Mouse (Mus musculus): Measurements from ENCODE around the gene Dock3.
"Not testable (repeated sequence)": the region's sequence is repeated elsewhere in the genome, so short reads cannot be mapped to it uniquely, and the experiment has no call there.

The Dock3 gene

DNA sequence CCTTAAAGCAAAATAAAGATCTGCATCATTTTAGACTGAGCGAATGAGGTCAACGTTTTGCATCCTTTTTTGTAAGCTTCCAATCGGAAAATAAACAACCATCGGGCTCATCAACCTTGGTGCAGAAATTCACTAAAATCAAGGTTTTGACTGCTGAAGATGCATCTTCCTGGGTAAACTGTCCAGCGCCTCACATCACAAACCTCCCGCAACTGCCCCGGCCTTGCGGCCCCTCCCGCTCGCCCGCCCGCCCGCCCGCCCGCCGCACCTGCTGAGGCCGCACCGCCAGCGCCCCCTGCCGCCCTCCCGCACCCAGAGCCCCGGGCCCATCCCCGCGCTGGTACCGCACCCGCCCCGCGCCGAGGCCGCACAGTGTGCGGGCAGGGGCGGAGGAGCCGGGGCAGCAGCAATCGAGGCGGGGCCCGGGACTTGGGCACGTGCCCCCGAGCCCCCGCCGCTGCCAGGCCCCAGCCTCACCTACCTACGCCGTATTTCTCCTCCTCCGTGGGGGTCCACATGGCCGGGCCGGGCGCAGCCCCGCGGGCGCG lies 644 bp downstream of the Dock3 start:
- TF ChIP-seq POU5F1 (IDR thresholded peaks at IDR 0.05; ENCODE audit: borderline replicate concordance, low read length), result no peak
- no peak for TF ChIP-seq CTCF (conservative IDR thresholded peaks at IDR 0.05; ENCODE audit: low read length)
- TF ChIP-seq NANOG (IDR thresholded peaks at IDR 0.05; ENCODE audit: borderline replicate concordance, low read length), result no peak
- H3K4me3 ChIP-seq (replicated peaks; ENCODE audit: low read length), result peak overlapping the region; percentile 85

DNA sequence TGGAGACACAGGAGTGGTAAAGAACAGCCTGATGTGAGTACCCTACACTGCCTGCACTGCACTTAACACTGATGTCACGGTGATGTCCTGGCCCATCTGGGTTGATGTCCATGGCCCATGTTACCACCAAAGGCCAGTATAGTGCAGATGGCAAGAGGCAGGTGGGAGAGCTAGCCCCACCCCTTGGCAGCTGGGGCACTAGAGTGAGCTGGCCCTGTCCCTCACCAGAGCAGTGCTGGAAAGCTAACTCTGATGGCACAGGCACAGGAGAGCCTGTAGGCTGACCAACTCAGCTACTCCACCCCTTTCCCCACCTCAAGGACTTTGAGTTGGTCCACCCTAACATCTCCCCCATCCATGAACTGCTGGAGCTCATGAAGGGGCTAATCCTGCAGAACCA lies 7.1 kb downstream of the Dock3 start:
- TF ChIP-seq NANOG (IDR thresholded peaks at IDR 0.05; ENCODE audit: borderline replicate concordance, low read length), result no peak
- TF ChIP-seq POU5F1 (IDR thresholded peaks at IDR 0.05; ENCODE audit: borderline replicate concordance, low read length), result no peak
- TF ChIP-seq CTCF (conservative IDR thresholded peaks at IDR 0.05; ENCODE audit: low read length), result no peak
- H3K27me3 ChIP-seq (ENCODE audit: insufficient read depth, low read length), result peaks cover 6% of the 10 kb centered on the region
- H3K36me3 ChIP-seq (ENCODE audit: insufficient read depth, low read length), result no peaks in the 10 kb centered on the region
- peaks cover 32% of the 10 kb centered on the region for H3K9me3 ChIP-seq (ENCODE audit: low read length)
- H3K4me3 ChIP-seq (replicated peaks; ENCODE audit: low read length), result no peak overlapping the region
- H3K4me1 ChIP-seq (replicated peaks; ENCODE audit: low read depth, low read length), result no peaks in the 10 kb centered on the region

More for the DNA sequence above, 644 bp downstream of the Dock3 start:
- peaks cover 26% of the 10 kb centered on the region for H3K9me3 ChIP-seq (ENCODE audit: low read length)
- no peaks in the 10 kb centered on the region for H3K36me3 ChIP-seq (ENCODE audit: insufficient read depth, low read length)
- peaks cover 4% of the 10 kb centered on the region for H3K4me1 ChIP-seq (replicated peaks; ENCODE audit: low read depth, low read length)
- peaks cover 59% of the 10 kb centered on the region for H3K27me3 ChIP-seq (ENCODE audit: insufficient read depth, low read length)

DNA sequence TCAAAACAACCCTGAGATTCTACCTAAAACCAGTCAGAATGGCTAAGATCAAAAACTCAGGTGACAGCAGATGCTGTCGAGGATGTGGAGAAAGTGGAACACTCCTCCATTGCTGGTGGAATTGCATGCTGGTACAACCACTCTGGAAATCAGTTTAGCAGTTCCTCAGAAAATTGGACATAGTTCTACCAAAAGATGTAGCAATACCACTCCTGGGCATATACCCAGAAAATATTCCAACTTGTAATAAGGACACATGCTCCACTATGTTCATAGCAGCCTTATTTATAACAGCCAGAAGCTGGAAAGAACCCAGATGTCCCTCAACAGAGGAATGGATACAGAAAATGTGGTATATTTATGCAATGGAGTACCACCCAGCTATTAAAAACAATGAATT lies 56.9 kb downstream of the Dock3 start:
- H3K27me3 ChIP-seq (ENCODE audit: insufficient read depth, low read length); H3K36me3 ChIP-seq (ENCODE audit: insufficient read depth, low read length); H3K9me3 ChIP-seq (ENCODE audit: low read length); H3K4me1 ChIP-seq (replicated peaks; ENCODE audit: low read depth, low read length); H3K4me3 ChIP-seq (replicated peaks; ENCODE audit: low read length): not testable (repeated sequence)

DNA sequence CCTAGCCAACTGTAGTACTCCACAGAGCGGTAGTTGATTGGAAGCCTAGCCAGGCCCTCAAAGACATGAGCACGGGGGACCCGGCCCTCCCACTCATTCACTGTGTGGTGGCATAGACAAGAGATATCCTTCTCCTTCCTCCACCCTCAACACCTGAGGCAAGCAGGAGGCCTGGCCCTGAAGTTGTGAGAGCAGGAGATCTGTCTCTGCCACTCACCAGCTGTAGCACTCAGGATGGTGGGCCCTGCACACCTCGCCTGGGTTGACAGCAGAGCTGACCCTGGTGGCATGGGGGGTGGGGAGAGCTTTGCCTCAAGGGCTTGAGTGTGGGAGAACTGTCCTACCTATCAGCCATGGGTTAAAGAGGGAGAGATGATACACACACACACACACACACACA lies 65.9 kb downstream of the Dock3 start:
- no peaks in the 10 kb centered on the region for H3K27me3 ChIP-seq (ENCODE audit: insufficient read depth, low read length)
- peaks cover 10% of the 10 kb centered on the region for H3K9me3 ChIP-seq (ENCODE audit: low read length)
- no peaks in the 10 kb centered on the region for H3K36me3 ChIP-seq (ENCODE audit: insufficient read depth, low read length)
- no peak overlapping the region for H3K4me3 ChIP-seq (replicated peaks; ENCODE audit: low read length)
- H3K4me1 ChIP-seq (replicated peaks; ENCODE audit: low read depth, low read length), result no peaks in the 10 kb centered on the region
- TF ChIP-seq NANOG (IDR thresholded peaks at IDR 0.05; ENCODE audit: borderline replicate concordance, low read length) (no peak), POU5F1 (IDR thresholded peaks at IDR 0.05; ENCODE audit: borderline replicate concordance, low read length) (no peak), CTCF (conservative IDR thresholded peaks at IDR 0.05; ENCODE audit: low read length) (no peak)

DNA sequence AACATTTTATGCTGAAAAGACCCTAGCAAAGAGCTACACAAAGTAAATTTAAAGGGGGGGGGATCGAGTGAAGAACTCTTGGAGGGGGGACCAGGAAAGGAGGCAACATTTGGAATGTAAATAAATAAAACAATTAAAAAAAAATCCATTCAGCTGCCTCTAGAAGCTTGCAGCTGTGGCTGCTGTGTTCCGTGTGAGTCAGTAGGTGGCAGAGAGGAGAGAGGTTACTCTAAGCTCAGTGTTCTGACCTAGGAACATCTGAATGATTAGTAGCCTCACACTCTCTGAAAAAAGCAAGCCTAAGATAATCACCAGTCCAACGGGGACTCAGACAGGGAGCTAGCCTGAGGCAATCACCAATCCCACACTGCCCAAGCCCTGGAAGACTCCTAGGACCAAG lies 66.9 kb downstream of the Dock3 start:
- TF ChIP-seq CTCF (conservative IDR thresholded peaks at IDR 0.05; ENCODE audit: low read length) (0 out of 2 replicates have a peak, but pooled peaks have one; percentile 18), NANOG (IDR thresholded peaks at IDR 0.05; ENCODE audit: borderline replicate concordance, low read length) (no peak)
- no peak overlapping the region for H3K4me3 ChIP-seq (replicated peaks; ENCODE audit: low read length)
- no peaks in the 10 kb centered on the region for H3K4me1 ChIP-seq (replicated peaks; ENCODE audit: low read depth, low read length)
- H3K27me3 ChIP-seq (ENCODE audit: insufficient read depth, low read length), result no peaks in the 10 kb centered on the region
- peaks cover 10% of the 10 kb centered on the region for H3K9me3 ChIP-seq (ENCODE audit: low read length)
- no peaks in the 10 kb centered on the region for H3K36me3 ChIP-seq (ENCODE audit: insufficient read depth, low read length)

DNA sequence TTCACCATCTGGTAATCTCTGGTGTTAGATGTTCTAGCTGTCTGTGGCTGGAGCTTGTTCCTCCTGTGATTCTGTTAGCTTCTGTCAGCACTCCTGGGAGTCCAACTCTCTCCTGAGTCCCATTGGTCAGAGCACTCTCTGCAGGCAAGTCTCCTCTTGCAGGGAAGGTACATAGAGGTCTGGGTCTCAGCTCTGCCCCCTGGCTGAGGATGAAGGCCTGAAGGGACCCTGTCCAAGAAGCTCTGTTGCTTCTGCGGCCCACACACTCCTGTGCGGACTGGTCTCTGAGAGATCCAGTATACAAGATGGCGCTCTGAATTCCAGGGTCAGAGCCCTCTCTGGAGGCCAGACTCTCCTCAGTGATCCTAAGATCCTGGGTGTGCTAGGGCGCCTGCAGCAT lies 75.3 kb downstream of the Dock3 start:
- H3K36me3 ChIP-seq (ENCODE audit: insufficient read depth, low read length); H3K4me1 ChIP-seq (replicated peaks; ENCODE audit: low read depth, low read length); H3K27me3 ChIP-seq (ENCODE audit: insufficient read depth, low read length); H3K9me3 ChIP-seq (ENCODE audit: low read length): not testable (repeated sequence)
- TF ChIP-seq CTCF (conservative IDR thresholded peaks at IDR 0.05; ENCODE audit: low read length), result peak; percentile 6; the same call in 1 of the 2 replicates
- peak overlapping the region; percentile 63 for H3K4me3 ChIP-seq (replicated peaks; ENCODE audit: low read length)

DNA sequence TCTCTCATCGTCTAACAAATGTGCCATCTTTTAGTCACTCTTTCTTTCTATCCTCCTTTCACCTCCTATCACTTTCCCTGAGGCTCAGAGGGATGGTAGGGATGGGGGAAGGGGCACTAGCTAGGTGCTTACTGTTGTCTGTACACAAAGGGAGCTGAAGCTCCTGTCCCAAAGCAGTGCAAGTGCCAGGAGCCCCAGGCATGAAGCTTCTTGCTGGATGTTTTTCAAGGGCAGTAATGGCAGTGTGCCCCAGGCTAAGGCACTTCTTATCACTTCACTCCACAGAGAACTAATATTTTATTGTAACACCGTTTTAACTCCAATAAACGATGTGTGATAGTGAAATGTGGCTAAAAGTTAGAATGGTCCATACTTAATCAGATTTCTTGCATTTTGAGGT lies 118.9 kb downstream of the Dock3 start:
- no peaks in the 10 kb centered on the region for H3K36me3 ChIP-seq (ENCODE audit: insufficient read depth, low read length)
- no peaks in the 10 kb centered on the region for H3K4me1 ChIP-seq (replicated peaks; ENCODE audit: low read depth, low read length)
- no peak overlapping the region for H3K4me3 ChIP-seq (replicated peaks; ENCODE audit: low read length)
- H3K27me3 ChIP-seq (ENCODE audit: insufficient read depth, low read length), result no peaks in the 10 kb centered on the region
- no peak for TF ChIP-seq CTCF (conservative IDR thresholded peaks at IDR 0.05; ENCODE audit: low read length)
- peaks cover 4% of the 10 kb centered on the region; the same call in 1 of the 2 replicates for H3K9me3 ChIP-seq (ENCODE audit: low read length)

DNA sequence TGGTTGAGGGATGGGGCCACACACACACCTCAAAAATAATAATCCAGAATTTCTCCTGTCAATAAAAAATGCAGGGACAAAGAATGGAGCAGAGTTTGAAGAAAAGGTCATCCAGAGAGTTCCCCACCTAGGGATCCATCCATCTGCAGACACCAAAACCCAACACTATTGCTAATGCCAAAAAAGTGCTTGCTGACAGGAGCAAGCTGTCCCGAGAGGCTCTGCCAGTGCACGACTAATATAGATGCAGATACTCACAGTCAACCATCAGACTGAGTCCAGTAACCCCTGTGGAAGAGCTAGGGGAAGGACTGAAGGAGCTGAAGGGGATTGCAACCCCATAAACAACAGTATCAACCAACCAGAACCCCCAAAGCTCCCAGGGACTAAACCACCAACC lies 119.7 kb downstream of the Dock3 start:
- Histone ChIP-seq H3K4me1 (replicated peaks; ENCODE audit: low read depth, low read length) (no peaks in the 10 kb centered on the region), H3K4me3 (replicated peaks; ENCODE audit: low read length) (no peak overlapping the region), H3K27me3 (ENCODE audit: insufficient read depth, low read length) (no peaks in the 10 kb centered on the region), H3K36me3 (ENCODE audit: insufficient read depth, low read length) (no peaks in the 10 kb centered on the region), H3K9me3 (ENCODE audit: low read length) (peaks cover 4% of the 10 kb centered on the region; the same call in 1 of the 2 replicates)
- no peak for TF ChIP-seq CTCF (conservative IDR thresholded peaks at IDR 0.05; ENCODE audit: low read length)
- no peak for TF ChIP-seq POU5F1 (IDR thresholded peaks at IDR 0.05; ENCODE audit: borderline replicate concordance, low read length)
- no peak for TF ChIP-seq NANOG (IDR thresholded peaks at IDR 0.05; ENCODE audit: borderline replicate concordance, low read length)

DNA sequence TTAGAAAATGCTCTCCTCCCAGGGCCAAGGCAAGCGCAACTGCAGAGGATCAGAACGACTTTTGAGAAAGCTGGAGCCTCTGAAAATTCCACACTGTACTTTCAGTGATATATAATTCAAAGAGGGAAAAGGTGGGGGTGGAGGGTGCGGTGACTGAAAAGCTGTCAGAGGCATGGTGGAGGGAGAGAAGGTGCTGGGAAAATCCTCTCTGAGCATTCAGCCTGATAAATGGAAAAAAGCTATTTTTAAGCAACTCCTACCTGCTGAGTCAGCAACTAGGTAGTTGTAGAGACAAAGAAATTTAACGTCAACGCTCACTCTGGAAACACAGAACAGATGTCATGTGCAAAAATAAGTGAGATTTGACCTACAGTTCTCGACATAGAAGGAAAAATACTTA lies 132.2 kb downstream of the Dock3 start:
- Histone ChIP-seq H3K4me1 (replicated peaks; ENCODE audit: low read depth, low read length) (no peaks in the 10 kb centered on the region), H3K27me3 (ENCODE audit: insufficient read depth, low read length) (no peaks in the 10 kb centered on the region), H3K9me3 (ENCODE audit: low read length) (no peaks in the 10 kb centered on the region), H3K36me3 (ENCODE audit: insufficient read depth, low read length) (no peaks in the 10 kb centered on the region), H3K4me3 (replicated peaks; ENCODE audit: low read length) (no peak overlapping the region)
- TF ChIP-seq CTCF (conservative IDR thresholded peaks at IDR 0.05; ENCODE audit: low read length) (no peak), NANOG (IDR thresholded peaks at IDR 0.05; ENCODE audit: borderline replicate concordance, low read length) (no peak), POU5F1 (IDR thresholded peaks at IDR 0.05; ENCODE audit: borderline replicate concordance, low read length) (no peak)

DNA sequence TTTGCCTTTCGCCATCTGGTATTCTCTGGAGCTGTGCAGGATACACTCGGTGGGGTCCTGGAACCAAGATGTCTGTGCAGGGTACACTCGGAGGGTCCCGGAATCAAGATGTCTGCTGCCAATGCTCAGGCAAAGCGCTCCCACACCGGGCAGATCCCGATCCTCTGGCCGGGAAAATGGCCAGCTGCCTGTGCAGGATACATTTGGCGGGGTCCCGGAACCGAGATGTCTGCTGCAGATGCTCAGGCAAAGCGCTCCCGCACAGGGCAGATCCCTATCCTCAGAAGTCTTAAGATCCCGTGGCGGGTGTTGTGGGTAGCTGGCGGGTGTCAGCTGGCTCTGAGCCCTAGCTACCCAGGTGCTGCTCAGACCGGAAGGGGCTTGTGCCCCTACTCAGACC lies 142.3 kb downstream of the Dock3 start:
- H3K27me3 ChIP-seq (ENCODE audit: insufficient read depth, low read length); H3K9me3 ChIP-seq (ENCODE audit: low read length); H3K4me1 ChIP-seq (replicated peaks; ENCODE audit: low read depth, low read length); H3K4me3 ChIP-seq (replicated peaks; ENCODE audit: low read length); H3K36me3 ChIP-seq (ENCODE audit: insufficient read depth, low read length): not testable (repeated sequence)

Measured in E14TG2a.4 (cell line).